Mouse (Mus musculus) frontal cortex, postnatal 36 days (tissue): ENCODE results near the gene Gsdma.
A peak's percentile ranks its signal among the peaks of the same experiment; 100 is the strongest.
"Not testable (repeated sequence)": the region's sequence is repeated elsewhere in the genome, so short reads cannot be mapped to it uniquely, and the experiment has no call there.

Experiments
- DNase-seq, 2 experiments: peaks; one replicate each; pipeline ENCODE4 v3.0.0; 2022; ENCODE audit warnings: low spot score in 2 of 2

The Gsdma gene

DNA sequence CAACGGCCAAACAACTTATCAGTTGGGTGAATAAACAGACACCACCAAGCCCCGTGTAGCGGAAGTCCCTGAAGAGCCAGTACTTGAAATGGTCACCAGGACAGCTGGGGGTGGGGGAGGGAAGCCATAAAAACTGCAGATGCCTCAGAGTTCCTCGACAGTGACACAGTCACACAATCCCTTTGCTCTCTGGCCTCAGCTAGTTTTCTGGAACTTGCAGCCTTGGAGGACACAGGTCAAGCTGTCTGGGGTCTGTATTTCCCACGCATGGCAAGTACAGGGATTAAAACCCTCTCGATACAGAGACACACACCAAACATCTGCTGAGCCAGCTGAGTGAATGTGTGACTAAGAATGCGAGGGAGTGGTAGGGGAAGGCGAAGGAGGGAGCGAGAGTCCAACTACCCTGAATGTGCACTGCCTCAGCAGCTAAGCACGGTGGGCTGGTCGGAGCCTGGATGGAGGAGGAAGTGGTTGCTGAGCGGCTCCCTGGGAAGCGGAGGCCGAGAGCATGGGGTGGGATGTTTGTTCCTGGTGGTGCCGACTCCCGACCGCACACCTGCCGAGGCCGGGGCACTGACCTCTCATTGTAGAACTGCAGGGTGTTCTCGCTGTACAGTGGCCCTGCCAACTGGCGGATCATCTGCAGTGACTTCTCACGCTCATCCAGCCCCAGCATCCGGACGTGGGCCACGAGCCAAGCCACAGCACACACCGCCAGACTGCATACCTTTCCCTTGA lies 45.0 kb downstream of the Gsdma start:
- peak; percentile 29 to 38 for DNase-seq

DNA sequence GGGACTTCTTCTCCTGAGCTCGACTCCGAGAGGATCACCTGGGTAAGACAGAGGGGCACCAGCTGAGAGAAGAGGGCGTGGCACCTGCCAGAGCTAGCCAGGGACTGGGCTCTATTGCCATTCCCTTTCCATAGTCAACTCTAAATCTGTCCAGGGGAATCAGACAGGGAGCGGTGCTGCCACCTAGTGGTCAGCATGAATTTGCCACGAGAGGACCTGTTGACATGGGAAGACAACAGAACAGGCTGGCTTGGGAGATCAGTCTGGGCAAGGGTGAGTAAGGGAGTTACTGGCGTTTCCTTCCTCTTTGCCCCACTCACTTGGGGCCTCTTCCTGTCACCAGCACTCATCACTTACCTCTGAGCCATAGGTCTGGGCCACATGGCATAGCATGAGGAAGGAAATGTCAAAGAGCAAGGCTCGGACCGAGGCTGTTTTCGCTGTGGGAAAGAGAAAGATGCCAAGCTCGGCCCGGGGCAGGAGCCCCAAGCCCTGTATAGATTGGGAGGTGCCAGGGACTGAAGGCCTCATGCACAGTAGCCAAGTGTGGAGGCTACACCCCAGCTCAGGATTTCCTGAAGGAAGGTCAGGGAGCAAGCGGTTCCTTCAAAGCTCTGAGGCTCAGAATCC lies 46.4 kb downstream of the Gsdma start:
- DNase-seq, result peak; percentile 68 to 73

DNA sequence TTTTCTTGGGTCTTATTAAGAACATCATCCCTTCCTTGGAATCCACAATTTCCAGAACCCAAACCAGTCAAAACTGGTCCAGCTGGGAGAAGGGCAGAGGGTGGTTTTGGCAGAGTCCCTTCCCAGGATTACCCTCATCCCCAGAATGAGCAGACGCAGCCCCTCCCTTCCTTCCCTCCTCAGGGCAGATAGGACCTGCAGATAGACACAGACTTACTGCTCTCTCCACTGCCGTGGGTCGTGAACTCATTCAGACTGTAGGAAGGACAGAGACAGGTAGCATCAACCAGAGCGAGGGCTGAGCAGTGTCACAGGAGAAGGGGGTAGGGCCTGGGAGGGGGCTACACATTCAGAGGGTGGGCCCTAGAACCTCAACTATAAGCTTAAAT lies 46.9 kb downstream of the Gsdma start:
- no peak for DNase-seq

DNA sequence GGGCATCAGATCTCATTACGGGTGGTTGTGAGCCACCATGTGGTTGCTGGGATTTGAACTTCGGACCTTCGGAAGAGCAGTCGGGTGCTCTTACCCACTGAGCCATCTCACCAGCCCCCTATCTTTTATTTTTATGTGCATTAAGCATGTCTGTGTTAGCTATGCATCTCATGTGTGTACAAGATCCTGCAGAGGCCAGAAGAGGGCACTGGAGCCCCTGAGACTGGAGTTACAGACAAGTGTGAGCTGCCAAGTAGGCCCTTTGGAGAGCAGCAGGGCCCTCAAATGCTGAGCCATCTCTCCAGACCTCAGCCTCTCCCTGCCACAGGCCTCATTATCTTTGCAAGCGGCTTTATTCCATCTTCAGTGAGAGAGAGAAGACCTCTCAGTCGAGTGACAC lies 47.9 kb downstream of the Gsdma start:
- DNase-seq, result not testable (repeated sequence)

DNA sequence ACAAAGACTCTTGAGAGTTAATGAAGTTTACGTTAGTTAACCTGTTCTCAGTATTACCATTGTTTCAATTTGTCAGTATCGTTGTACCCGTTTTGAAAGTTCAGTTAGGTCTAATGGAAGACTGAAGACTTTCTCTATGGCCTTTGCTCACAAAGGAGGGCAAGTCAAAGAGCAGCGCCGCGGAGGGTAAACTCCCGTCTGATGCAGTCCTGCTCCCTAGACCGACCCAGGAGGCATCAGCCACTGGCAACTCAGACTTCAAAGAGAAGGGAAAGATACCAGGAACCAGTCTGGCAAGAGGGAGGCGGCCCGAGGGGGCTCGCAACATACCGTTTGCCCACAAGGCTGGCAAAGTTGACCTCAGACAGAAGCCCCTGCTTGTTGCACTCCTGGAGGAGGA lies 49.6 kb downstream of the Gsdma start:
- DNase-seq, result no peak

DNA sequence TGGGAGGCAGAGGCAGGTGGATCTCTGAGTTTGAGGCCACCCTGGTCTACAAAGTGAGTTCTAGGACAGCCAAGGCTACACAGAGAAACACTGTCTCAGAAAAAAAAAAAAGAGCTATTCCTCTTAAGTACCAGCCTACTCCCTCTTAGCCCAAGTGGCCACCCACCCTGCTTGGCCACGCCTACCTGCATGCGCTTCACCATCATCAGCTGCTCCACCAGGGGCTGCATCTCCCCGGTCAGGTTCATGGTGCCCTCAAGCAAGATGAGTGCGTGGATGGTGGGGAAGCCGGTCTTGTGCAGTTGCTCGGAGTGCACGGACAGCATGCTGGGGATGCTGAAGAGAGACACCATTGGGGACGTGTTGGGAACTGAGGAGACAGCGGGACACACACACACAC lies 51.8 kb downstream of the Gsdma start:
- no peak for DNase-seq

DNA sequence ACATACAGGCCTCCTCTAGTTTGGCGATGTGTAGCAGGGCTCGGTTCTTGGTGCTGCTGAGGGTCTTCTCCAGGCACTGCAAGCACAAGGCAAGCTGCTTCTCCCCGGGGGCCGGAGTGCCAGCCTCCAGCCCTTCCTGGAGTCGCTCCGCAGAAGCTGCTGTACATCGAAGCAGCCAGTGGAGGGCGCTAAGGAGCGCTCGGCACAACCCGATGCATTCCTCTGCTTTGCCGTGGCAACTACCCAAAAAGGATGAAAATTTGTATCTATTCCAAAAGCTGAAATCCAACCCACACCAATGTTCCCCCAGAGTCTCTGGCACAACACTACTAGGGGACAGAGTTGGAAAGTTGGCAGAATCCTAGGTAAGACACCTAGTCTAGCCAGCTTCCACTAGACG lies 53.8 kb downstream of the Gsdma start:
- peak; percentile 86 to 89 for DNase-seq

DNA sequence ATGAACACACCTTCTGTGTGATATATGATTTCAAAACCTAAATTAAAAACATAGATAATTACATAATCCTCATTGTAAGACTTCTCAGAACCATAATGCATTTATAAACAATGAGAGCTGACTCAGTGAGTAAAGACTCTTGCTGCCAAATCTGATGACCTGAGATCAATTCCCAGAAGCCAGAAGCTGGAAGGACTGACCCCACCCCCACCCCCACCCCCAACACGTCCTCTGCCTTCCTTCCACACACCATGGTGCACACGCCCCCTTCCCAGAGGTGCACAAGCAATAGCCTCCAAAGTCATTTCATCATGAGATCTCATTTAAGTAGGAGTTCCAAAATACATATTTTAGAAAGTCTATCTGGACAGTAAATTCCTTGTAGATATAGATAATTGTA lies 56.6 kb downstream of the Gsdma start:
- no peak for DNase-seq

DNA sequence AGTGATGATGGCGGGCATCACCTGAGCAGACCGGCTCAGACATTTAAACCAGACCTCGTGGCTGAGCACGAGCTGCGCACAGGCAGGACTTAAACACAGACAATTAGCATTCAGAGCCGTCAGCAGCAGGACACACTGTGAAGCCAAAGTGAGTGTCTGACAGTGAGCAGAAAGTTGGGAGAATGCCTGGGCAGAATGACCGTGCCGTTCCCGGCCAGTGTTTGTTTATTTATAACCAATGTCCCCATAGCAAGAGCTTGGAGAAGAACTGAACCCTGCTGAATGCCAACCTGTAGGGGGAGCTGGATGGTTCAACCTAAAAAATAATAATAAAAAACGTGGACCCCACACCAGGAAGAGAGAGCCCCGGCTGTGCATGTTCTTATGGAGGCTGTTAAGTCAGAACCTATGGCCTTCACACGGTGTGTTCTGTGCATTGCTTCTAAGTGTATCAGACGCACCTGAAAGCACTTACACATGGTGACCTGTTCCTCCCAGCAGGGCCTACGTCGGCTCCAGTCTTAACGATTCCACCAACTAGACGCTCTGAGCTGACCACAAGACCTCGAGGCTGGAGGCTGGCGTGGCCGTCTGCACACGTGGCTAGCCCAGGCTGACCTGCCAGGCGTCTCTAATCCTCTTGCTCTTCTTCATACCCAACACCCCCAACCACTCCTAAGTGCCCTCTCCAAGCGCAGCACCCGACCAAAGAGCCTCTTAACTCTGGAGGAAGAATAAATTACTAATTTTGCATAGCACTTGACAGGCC lies 57.5 kb downstream of the Gsdma start:
- DNase-seq, result no peak

DNA sequence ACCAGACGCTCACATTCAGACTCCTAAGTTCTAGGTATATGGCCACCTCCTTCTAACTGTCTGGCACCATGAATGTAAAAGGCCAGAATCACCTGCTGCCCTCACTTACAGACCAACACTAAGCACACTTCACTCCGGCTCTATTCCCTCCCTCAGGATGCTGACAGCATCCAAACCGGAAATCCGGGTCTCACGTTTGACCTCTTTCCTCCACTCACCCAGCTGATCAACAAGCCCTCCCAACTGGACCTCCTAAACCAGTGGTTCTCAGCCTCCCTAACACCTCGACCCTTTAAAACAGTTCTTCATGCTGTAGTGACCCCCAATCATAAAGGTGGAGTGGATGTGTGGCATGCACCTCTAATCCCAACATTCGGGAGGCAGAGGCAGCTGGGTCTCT lies 58.9 kb downstream of the Gsdma start:
- DNase-seq, result no peak

DNA sequence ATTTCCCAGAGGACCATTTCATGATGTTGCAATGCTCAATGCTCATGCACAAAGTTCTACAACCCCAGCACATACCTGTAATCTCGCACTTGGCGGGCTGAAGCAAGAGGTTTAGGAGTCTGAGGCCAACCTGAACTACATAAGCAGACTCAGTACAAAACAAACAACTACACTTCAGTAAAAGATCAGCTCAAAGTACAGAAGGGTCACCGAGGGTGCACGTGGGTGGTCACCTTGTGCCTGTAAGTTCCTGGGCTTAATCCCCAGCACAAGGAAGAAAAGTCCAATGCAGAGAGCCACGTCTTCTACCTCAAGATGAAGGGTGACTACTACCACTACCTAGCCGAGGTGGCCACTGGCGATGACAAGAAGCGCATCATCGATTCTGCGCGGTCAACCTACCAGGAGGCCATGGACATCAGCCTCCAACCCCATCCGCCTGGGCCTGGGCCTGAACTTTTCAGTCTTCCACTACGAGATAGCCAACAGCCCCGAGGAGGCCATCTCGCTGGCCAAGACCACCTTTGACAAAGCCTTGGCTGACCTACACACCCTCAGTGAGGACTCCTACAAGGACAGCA lies 61.9 kb downstream of the Gsdma start:
- DNase-seq, result no peak
